Comparison of ENCODE assay signal across 8 mouse cellular contexts in genomic region chr19:53040164-53041132, GRCm38 (mm10). TPM values are rescaled to one million over a fixed set of nuclear protein-coding genes. Genes with fewer than 3 reads are reported as not detected.
A peak's percentile ranks its signal among the peaks of the same experiment; 100 is the strongest.
DNase-seq lines count a peak whose midpoint lies in the region; ATAC-seq and TF ChIP-seq lines count a peak whose summit lies in the region.

Gene Xpnpep1, minus strand, starts transcription at chr19:53040214.

- DNase-seq in urinary bladder, adult 18-20 months (ENCODE audit: low spot score in 2 of 2) = peak; percentile 53 to 64
- no peak for DNase-seq in urinary bladder, postnatal 4 days (ENCODE audit: low spot score in 2 of 2)
- no peak for DNase-seq in layer of hippocampus, postnatal 25 days (ENCODE audit: extremely low spot score in 1 of 2, low spot score in 1 of 2)
- peak; percentile 81 for DNase-seq in lung, postnatal 36 days
- DNase-seq in stomach, postnatal 0 days (ENCODE audit: low spot score) = peak; percentile 60
- DNase-seq in spleen, postnatal 14 days (ENCODE audit: low spot score in 2 of 2) = no peak

- TF ChIP-seq EP300 in stomach, postnatal 0 days (optimal IDR thresholded peaks at IDR 0.05) = no peak

- 63% methylated on average over 23 of the region's 23 CpGs for WGBS in embryonic facial prominence, embryonic 15.5 days
- WGBS in heart, embryonic 15.5 days = 71% methylated on average over 23 of the region's 23 CpGs
- 47% methylated on average over 23 of the region's 23 CpGs for WGBS in stomach, postnatal 0 days

- no peak for ATAC-seq in embryonic facial prominence, embryonic 15.5 days (ENCODE audit: insufficient number of reproducible peaks, low FRiP score, low TSS enrichment, low read depth)
- no peak for ATAC-seq in heart, embryonic 15.5 days (replicated peaks; ENCODE audit: insufficient number of reproducible peaks, insufficient read depth, low FRiP score, low read depth)
- ATAC-seq in stomach, postnatal 0 days (ENCODE audit: low FRiP score, low TSS enrichment) = peak; percentile 38

- no peaks in the 10 kb centered on the region for H3K27me3 ChIP-seq in embryonic facial prominence, embryonic 15.5 days
- H3K27me3 ChIP-seq in heart, embryonic 15.5 days = no peaks in the 10 kb centered on the region
- H3K27me3 ChIP-seq in stomach, postnatal 0 days (ENCODE audit: control insufficient read depth, insufficient read depth, low read length) = no peaks in the 10 kb centered on the region

- H3K4me2 ChIP-seq in embryonic facial prominence, embryonic 15.5 days (replicated peaks) = peak within 1 kb of the TSS; percentile 61
- H3K4me2 ChIP-seq in heart, embryonic 15.5 days = peak within 1 kb of the TSS; percentile 80
- peak within 1 kb of the TSS; percentile 52 for H3K4me2 ChIP-seq in stomach, postnatal 0 days (replicated peaks; ENCODE audit: low read depth)

- peak within 1 kb of the TSS; percentile 96 for H3K4me3 ChIP-seq in embryonic facial prominence, embryonic 15.5 days (replicated peaks)
- peak within 1 kb of the TSS; percentile 93 for H3K4me3 ChIP-seq in heart, embryonic 15.5 days
- peak within 1 kb of the TSS; percentile 12; the same call in 1 of the 2 replicates for H3K4me3 ChIP-seq in stomach, postnatal 0 days (ENCODE audit: low read depth, low read length)

- H3K4me1 ChIP-seq in embryonic facial prominence, embryonic 15.5 days = peaks cover 35% of the 10 kb centered on the region
- peaks cover 39% of the 10 kb centered on the region for H3K4me1 ChIP-seq in heart, embryonic 15.5 days (replicated peaks)
- H3K4me1 ChIP-seq in stomach, postnatal 0 days (replicated peaks; ENCODE audit: control insufficient read depth, insufficient read depth) = 0 out of 2 replicates have a peak, but pooled peaks cover 5% of the 10 kb centered on the region

- no peaks in the 10 kb centered on the region for H3K9me3 ChIP-seq in embryonic facial prominence, embryonic 15.5 days (replicated peaks)
- no peaks in the 10 kb centered on the region for H3K9me3 ChIP-seq in heart, embryonic 15.5 days (replicated peaks)
- H3K9me3 ChIP-seq in stomach, postnatal 0 days (ENCODE audit: control insufficient read depth, low read length) = no peaks in the 10 kb centered on the region

- H3K36me3 ChIP-seq in embryonic facial prominence, embryonic 15.5 days = no peaks in the 10 kb centered on the region
- no peaks in the 10 kb centered on the region for H3K36me3 ChIP-seq in heart, embryonic 15.5 days
- no peaks in the 10 kb centered on the region for H3K36me3 ChIP-seq in stomach, postnatal 0 days (ENCODE audit: control insufficient read depth, insufficient read depth, low read length)

- no peak for TF ChIP-seq CTCF in stomach, postnatal 0 days (IDR thresholded peaks at IDR 0.05; ENCODE audit: low read depth)

- no peak within 1 kb of the TSS for H3K9ac ChIP-seq in embryonic facial prominence, embryonic 15.5 days
- peak within 1 kb of the TSS; percentile 43; the same call in 1 of the 2 replicates for H3K9ac ChIP-seq in heart, embryonic 15.5 days
- H3K9ac ChIP-seq in stomach, postnatal 0 days (ENCODE audit: low read length) = no peak within 1 kb of the TSS

- H3K27ac ChIP-seq in embryonic facial prominence, embryonic 15.5 days (replicated peaks) = peak within 1 kb of the TSS; percentile 83
- peak within 1 kb of the TSS; percentile 90 for H3K27ac ChIP-seq in heart, embryonic 15.5 days
- peak within 1 kb of the TSS; percentile 83 for H3K27ac ChIP-seq in stomach, postnatal 0 days (replicated peaks)

RNA-seq across cellular contexts. Expression of gene Xpnpep1, which starts in this region (rescaled TPM):
- polyA plus RNA-seq in embryonic facial prominence, embryonic 15.5 days (2015; fragmentation: Nextera tagmentation; extraction: Ambion mirVana) = 132 and 137 TPM in 2 replicates
- polyA plus RNA-seq in heart, embryonic 15.5 days (2015; fragmentation: Nextera tagmentation; extraction: Ambion mirVana) = 128 and 135 TPM in 2 replicates
- 100 to 1,000 TPM in 1 of 2 experiments, 10 to 100 TPM in 1; 91.1 to 104 TPM for total RNA-seq in layer of hippocampus, postnatal 25 days (2021)
- 106 and 111 TPM in 2 replicates for polyA plus RNA-seq in stomach, postnatal 0 days (2015; fragmentation: Nextera tagmentation; extraction: Ambion mirVana)

Comparison
In these comparisons a context has a peak if more than half of its experiments do, and no peak if none do; other contexts are left out.
1. DNase-seq: peak in urinary bladder, adult 18-20 months (2 of 2), lung, postnatal 36 days (single experiment) and stomach, postnatal 0 days (single experiment); none in urinary bladder, postnatal 4 days (0 of 2), layer of hippocampus, postnatal 25 days (0 of 2) and spleen, postnatal 14 days (0 of 2).
2. H3K4me3 ChIP-seq: peak in every context shown above with its lines; median percentile 96 in embryonic facial prominence, embryonic 15.5 days; 93 in heart, embryonic 15.5 days; 12 in stomach, postnatal 0 days.
3. Peak in every context shown above with its lines, with median percentiles within 50 percentile points of each other: H3K27ac ChIP-seq and H3K4me2 ChIP-seq.